Mouse (Mus musculus) ES-Bruce4 (cell line): ENCODE results near the gene Frmd4b. TPM values are rescaled to one million over a fixed set of nuclear protein-coding genes. Genes with fewer than 3 reads are reported as not detected.

Experiments used
- H3K27ac ChIP-seq: 2 replicates; pipeline ENCODE4 v1.5.1; 2012; ENCODE audit warnings: low read length, inconsistent platforms; ENCODE audit not compliant: insufficient read depth
- H3K27me3 ChIP-seq: 2 replicates; pipeline ENCODE4 v1.6.1; 2012; ENCODE audit warnings: mild to moderate bottlenecking, low read length, inconsistent platforms; ENCODE audit not compliant: control insufficient read depth, poor library complexity, insufficient read depth, severe bottlenecking
- H3K36me3 ChIP-seq: 2 replicates; pipeline ENCODE4 v1.6.1; 2012; ENCODE audit warnings: inconsistent platforms, mild to moderate bottlenecking, low read length, moderate library complexity; ENCODE audit not compliant: control insufficient read depth, poor library complexity, insufficient read depth, severe bottlenecking
- H3K4me1 ChIP-seq: one replicate; pipeline ENCODE4 v1.8.1; 2011; ENCODE audit warnings: low read length; ENCODE audit not compliant: control insufficient read depth, insufficient read depth
- H3K4me3 ChIP-seq: 2 replicates; pipeline ENCODE4 v1.5.1; 2011; ENCODE audit warnings: low read depth, mild to moderate bottlenecking, low read length
- H3K9ac ChIP-seq: 2 replicates; pipeline ENCODE4 v1.6.1; 2012; ENCODE audit warnings: low read depth, mild to moderate bottlenecking, inconsistent platforms; ENCODE audit not compliant: poor library complexity, severe bottlenecking
- H3K9me3 ChIP-seq: replicated peaks from 2 replicates; pipeline ENCODE4 v1.6.1; 2012; ENCODE audit warnings: mild to moderate bottlenecking, low read length, inconsistent platforms; ENCODE audit not compliant: control insufficient read depth, poor library complexity, insufficient read depth, severe bottlenecking
- CTCF ChIP-seq: IDR thresholded peaks from one replicate; pipeline ENCODE4 v1.8.1; 2011; ENCODE audit warnings: low read depth, low read length
- EP300 ChIP-seq: IDR thresholded peaks from 2 replicates; pipeline ENCODE4 v1.6.1; 2011; ENCODE audit warnings: low read depth, low read length; ENCODE audit not compliant: insufficient read depth
- POLR2A ChIP-seq: IDR thresholded peaks from one replicate; pipeline ENCODE4 v1.8.1; 2011; ENCODE audit warnings: low read length; ENCODE audit not compliant: insufficient read depth
- polyA plus RNA-seq: library from polyadenylated mRNA; stranded (reverse); fragments of >200 nt; gene quantifications from 2 replicates; pipeline ENCODE4 v1.2.4, GENCODE M21; 2011; ENCODE audit warnings: low read depth; ENCODE audit not compliant: missing spikeins, insufficient read depth, insufficient read length

Frmd4b gene
- polyA plus RNA-seq, 1 experiment, result 27.8 TPM

DNA sequence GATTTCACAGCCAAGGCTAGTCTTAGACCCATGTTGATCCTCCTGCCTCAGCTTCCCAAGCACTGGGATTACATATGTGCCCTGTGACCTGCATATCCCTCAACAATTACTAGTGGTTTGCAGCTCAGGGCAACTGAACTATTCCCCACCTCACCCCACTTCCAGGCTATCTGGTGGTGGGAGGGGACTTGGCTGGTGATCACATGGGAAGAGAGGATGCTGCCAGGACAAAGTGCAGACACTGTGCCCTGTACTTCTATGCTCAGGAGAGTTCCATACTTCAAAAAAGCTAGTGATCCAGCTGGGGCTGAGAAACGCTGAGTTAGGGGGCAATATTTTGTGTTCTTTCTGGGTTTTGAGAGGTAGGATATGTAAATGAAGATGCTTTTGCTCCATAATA lies 300.6 kb downstream of the Frmd4b start:
- no peaks in the 10 kb centered on the region for H3K4me1 ChIP-seq
- TF ChIP-seq CTCF, result no peak
- TF ChIP-seq EP300, result no peak
- no peak for TF ChIP-seq POLR2A
- H3K4me3 ChIP-seq, result no peak overlapping the region
- H3K9me3 ChIP-seq, result no peaks in the 10 kb centered on the region
- no peaks in the 10 kb centered on the region; the same call in 1 of the 2 replicates for H3K27me3 ChIP-seq
- H3K36me3 ChIP-seq, result no peaks in the 10 kb centered on the region
- H3K9ac ChIP-seq, result no peak overlapping the region
- H3K27ac ChIP-seq, result no peak overlapping the region

GRCm38 (mm10) chr6:97315311-97315710 lies 302.0 kb downstream of the Frmd4b start:
- Histone ChIP-seq H3K9ac (no peak overlapping the region), H3K4me1 (no peaks in the 10 kb centered on the region), H3K27ac (no peak overlapping the region), H3K9me3 (no peaks in the 10 kb centered on the region), H3K27me3 (no peaks in the 10 kb centered on the region; the same call in 1 of the 2 replicates), H3K36me3 (no peaks in the 10 kb centered on the region), H3K4me3 (no peak overlapping the region)
- TF ChIP-seq EP300 (no peak), POLR2A (no peak), CTCF (no peak)

DNA sequence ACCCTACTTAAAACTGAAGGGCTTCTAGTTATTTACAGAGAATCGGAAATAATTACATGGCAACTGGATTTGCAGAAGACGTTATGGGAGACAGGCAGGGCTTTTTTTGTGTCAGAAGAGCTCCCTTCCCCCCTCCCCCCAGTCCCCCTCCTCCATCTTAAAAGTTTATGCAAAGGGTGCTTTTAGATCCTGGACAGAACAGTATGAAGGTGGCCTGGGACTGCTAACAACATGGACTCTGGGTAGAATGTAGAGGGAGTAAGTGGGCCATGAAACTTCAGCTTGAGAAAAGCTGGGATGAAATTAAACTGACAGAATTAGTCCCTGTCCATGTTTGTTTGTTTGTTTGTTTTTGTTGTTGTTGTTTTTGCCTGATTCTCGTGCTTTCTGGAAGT lies 304.8 kb downstream of the Frmd4b start:
- TF ChIP-seq CTCF (no peak), EP300 (no peak), POLR2A (no peak)
- no peaks in the 10 kb centered on the region for H3K36me3 ChIP-seq
- no peak overlapping the region for H3K27ac ChIP-seq
- H3K9ac ChIP-seq, result peak overlapping the region; percentile 24; the same call in 1 of the 2 replicates
- peak overlapping the region; percentile 57; the same call in 1 of the 2 replicates for H3K4me3 ChIP-seq
- H3K4me1 ChIP-seq, result no peaks in the 10 kb centered on the region
- no peaks in the 10 kb centered on the region; the same call in 1 of the 2 replicates for H3K27me3 ChIP-seq
- no peaks in the 10 kb centered on the region for H3K9me3 ChIP-seq

- no peaks in the 10 kb centered on the region for H3K9me3 ChIP-seq
- H3K4me1 ChIP-seq, result no peaks in the 10 kb centered on the region
- peak overlapping the region; percentile 24; the same call in 1 of the 2 replicates for H3K9ac ChIP-seq
- no peak overlapping the region for H3K27ac ChIP-seq
- TF ChIP-seq EP300 (no peak), POLR2A (no peak), CTCF (no peak)
- H3K4me3 ChIP-seq, result peak overlapping the region; percentile 57
- no peaks in the 10 kb centered on the region for H3K36me3 ChIP-seq
- H3K27me3 ChIP-seq, result no peaks in the 10 kb centered on the region; the same call in 1 of the 2 replicates
These were observed 305.5 kb downstream of the Frmd4b start for GRCm38 (mm10) chr6:97311599-97312544.

DNA sequence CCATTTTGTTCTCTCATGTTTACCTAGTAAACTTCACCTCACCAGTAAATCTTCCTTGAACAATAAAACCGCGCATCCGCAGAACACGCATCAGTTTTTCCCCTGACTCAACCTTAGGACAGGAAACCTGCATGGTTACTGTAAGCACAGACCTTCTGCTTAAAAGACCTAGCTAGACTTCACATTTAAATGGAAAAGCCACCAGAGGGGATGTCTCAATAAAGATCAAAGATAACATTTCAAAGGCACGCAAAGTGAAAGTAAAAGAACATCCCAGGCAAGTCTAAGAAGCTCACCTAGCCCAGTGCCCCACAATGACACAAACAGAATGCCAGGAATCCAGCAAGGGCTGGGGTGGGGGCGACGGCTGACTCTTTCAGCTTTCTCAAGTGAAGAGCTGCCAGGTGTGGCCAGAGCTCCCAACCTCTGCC lies 306.4 kb downstream of the Frmd4b start:
- no peaks in the 10 kb centered on the region for H3K36me3 ChIP-seq
- no peaks in the 10 kb centered on the region; the same call in 1 of the 2 replicates for H3K27me3 ChIP-seq
- no peaks in the 10 kb centered on the region for H3K9me3 ChIP-seq
- no peak overlapping the region for H3K4me3 ChIP-seq
- 0 out of 2 replicates have a peak, but pooled peaks have one; percentile 22 for TF ChIP-seq EP300
- no peak for TF ChIP-seq CTCF
- no peak for TF ChIP-seq POLR2A
- no peak overlapping the region for H3K9ac ChIP-seq
- no peak overlapping the region for H3K27ac ChIP-seq
- no peaks in the 10 kb centered on the region for H3K4me1 ChIP-seq

DNA sequence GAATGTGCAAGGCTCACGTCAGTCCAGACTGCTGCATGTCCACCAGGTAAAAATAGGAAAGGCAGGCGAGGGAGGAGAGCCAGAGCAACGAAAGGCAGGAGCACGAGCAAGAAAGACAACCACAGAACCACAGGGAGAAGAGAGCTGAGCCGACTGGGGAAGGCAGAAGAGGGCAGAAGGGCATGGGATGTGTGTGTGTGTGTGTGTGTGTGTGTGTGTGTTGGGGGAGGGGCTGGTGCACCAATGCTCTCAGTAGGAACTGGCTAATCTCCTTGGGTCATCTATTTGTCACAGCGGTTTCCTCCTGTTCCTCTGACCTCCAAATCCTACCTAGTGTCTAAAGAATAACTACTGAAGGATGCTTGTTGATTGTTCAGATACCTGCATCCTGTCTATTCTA lies 308.2 kb downstream of the Frmd4b start:
- Histone ChIP-seq H3K4me1 (no peaks in the 10 kb centered on the region), H3K9ac (no peak overlapping the region), H3K9me3 (no peaks in the 10 kb centered on the region), H3K27me3 (no peaks in the 10 kb centered on the region; the same call in 1 of the 2 replicates), H3K27ac (no peak overlapping the region), H3K4me3 (no peak overlapping the region), H3K36me3 (no peaks in the 10 kb centered on the region)
- TF ChIP-seq EP300 (no peak), CTCF (no peak), POLR2A (no peak)
